ENCODE assay signal across 42 mouse cellular contexts in genomic region chr10:77814382-77814781, GRCm38 (mm10). TPM values are rescaled to one million over a fixed set of nuclear protein-coding genes. Genes with fewer than 3 reads are reported as not detected.
"Had no signal": no experiment of that assay in that cellular context is flagged by ENCODE, and none has a peak within 500 bp of the region (broad histone marks: within the 10 kb centered on the region; RNA-seq: fewer than 3 reads in every experiment).

TSS of gene Gm2696 (plus strand) at chr10:77814682.

- H3K9me3 ChIP-seq: heart, embryonic 15.5 days; hindbrain, embryonic 13.5 days; hindbrain, embryonic 15.5 days; kidney, embryonic 15.5 days; limb, embryonic 15.5 days; liver, embryonic 12.5 days had no signal

- H3K27me3 ChIP-seq: heart, embryonic 15.5 days; hindbrain, embryonic 13.5 days; hindbrain, embryonic 15.5 days; kidney, embryonic 15.5 days; limb, embryonic 13.5 days; limb, embryonic 15.5 days; liver, embryonic 12.5 days had no signal

- ATAC-seq: hindbrain, postnatal 0 days; intestine, embryonic 16.5 days; liver, embryonic 12.5 days had no signal

- H3K4me1 ChIP-seq: heart, embryonic 13.5 days; heart, embryonic 15.5 days; kidney, embryonic 15.5 days; limb, embryonic 13.5 days; limb, embryonic 15.5 days; liver, embryonic 12.5 days had no signal

- H3K36me3 ChIP-seq: heart, embryonic 13.5 days; heart, embryonic 15.5 days; hindbrain, embryonic 13.5 days; hindbrain, embryonic 15.5 days; kidney, embryonic 15.5 days; limb, embryonic 13.5 days; limb, embryonic 15.5 days; liver, embryonic 12.5 days had no signal

- H3K4me3 ChIP-seq: heart, embryonic 13.5 days; heart, embryonic 15.5 days; hindbrain, embryonic 13.5 days; hindbrain, embryonic 15.5 days; kidney, embryonic 15.5 days; limb, embryonic 13.5 days; limb, embryonic 15.5 days; liver, embryonic 12.5 days had no signal

- H3K4me2 ChIP-seq: heart, embryonic 11.5 days; heart, embryonic 13.5 days; heart, embryonic 15.5 days; hindbrain, embryonic 13.5 days; hindbrain, embryonic 15.5 days; kidney, embryonic 15.5 days; limb, embryonic 13.5 days; limb, embryonic 15.5 days; liver, embryonic 12.5 days had no signal

- H3K9ac ChIP-seq: heart, embryonic 13.5 days; heart, embryonic 15.5 days; hindbrain, embryonic 13.5 days; hindbrain, embryonic 15.5 days; kidney, embryonic 15.5 days; limb, embryonic 13.5 days; limb, embryonic 15.5 days; liver, embryonic 12.5 days had no signal

- DNase-seq: gastrocnemius, postnatal 14 days; gastrocnemius, postnatal 36 days; heart, adult 18-20 months; heart, postnatal 14 days; heart, postnatal 36 days; kidney, adult 11 months; kidney, adult 2 months; kidney, adult 9 months; kidney, postnatal 14 days; kidney, postnatal 36 days; layer of hippocampus, adult 9-11 months; layer of hippocampus, postnatal 36 days; left cerebral cortex, postnatal 4 days had no signal

- H3K27ac ChIP-seq: heart, embryonic 13.5 days; heart, embryonic 15.5 days; hindbrain, embryonic 13.5 days; hindbrain, embryonic 15.5 days; hindbrain, postnatal 0 days; kidney, embryonic 15.5 days; kidney, postnatal 0 days; limb, embryonic 13.5 days; limb, embryonic 15.5 days; liver, embryonic 12.5 days had no signal

RNA-seq across cellular contexts. Expression of gene Gm2696, which starts in this region (rescaled TPM):
- total RNA-seq: gastrocnemius, adult 18-20 months; gastrocnemius, adult 8-10 months; gastrocnemius, postnatal 14 days; gastrocnemius, postnatal 36 days; heart, adult 18-20 months; heart, adult 8-10 months; heart, postnatal 14 days; heart, postnatal 36 days; hematopoietic stem cell, adult 5-6 weeks; hindbrain, postnatal 0 days; layer of hippocampus, adult 18-20 months; layer of hippocampus, adult 8-10 months; layer of hippocampus, postnatal 14 days; layer of hippocampus, postnatal 36 days; left cerebral cortex, adult 18-20 months; left cerebral cortex, adult 8-10 months; left cerebral cortex, postnatal 10 days; left cerebral cortex, postnatal 25 days; left cerebral cortex, postnatal 4 days; liver, adult 2 months had no signal
- polyA plus RNA-seq: gonadal fat pad, adult 2 months; heart, embryonic 11.5 days; heart, embryonic 13.5 days; heart, embryonic 15.5 days; heart, postnatal 0 days; hindbrain, embryonic 13.5 days; hindbrain, embryonic 15.5 days; hindbrain, postnatal 0 days; intestine, embryonic 14.5 days; intestine, embryonic 16.5 days; kidney, adult 2 months; kidney, embryonic 15.5 days; kidney, postnatal 0 days; large intestine, adult 2 months; limb, embryonic 11.5 days; limb, embryonic 13.5 days; limb, embryonic 15.5 days; liver, adult 2 months; liver, embryonic 12.5 days had no signal
